In genomic region chr12:16129243-16129642, GRCm38 (mm10) we compare ENCODE assay signal across 20 mouse cellular contexts.
DNase-seq lines count a peak whose midpoint lies in the region; TF ChIP-seq lines count a peak whose summit lies in the region.
"Had no signal": no experiment of that assay in that cellular context is flagged by ENCODE, and none has a peak within 500 bp of the region (broad histone marks: within the 10 kb centered on the region; RNA-seq: fewer than 3 reads in every experiment).

No protein-coding gene starts in this region.

- H3K36me3 ChIP-seq in MEL (ENCODE audit: control insufficient read depth in 1 of 2, insufficient read depth in 2 of 2, low read length in 2 of 2), result peaks cover 0 to 55% of the 10 kb centered on the region in 2 experiments; a peak in 2 of 4 replicates
- H3K36me3 ChIP-seq in forebrain, embryonic 10.5 days (replicated peaks), result no peaks in the 10 kb centered on the region
- H3K36me3 ChIP-seq: G1E had no signal

- no peak for TF ChIP-seq POLR2A in MEL (IDR thresholded peaks at IDR 0.05; ENCODE audit: control insufficient read depth in 1 of 2, insufficient read depth in 1 of 2, low read depth in 1 of 2, low read length in 2 of 2, poor library complexity in 1 of 2)

- 80% methylated on average over 3 of the region's 3 CpGs for WGBS in forebrain, embryonic 10.5 days

- peak; percentile 55 for DNase-seq in heart, adult 11 months
- DNase-seq in heart, adult 18-20 months, result no peak
- peak; percentile 64 for DNase-seq in MEL (ENCODE audit: low read depth, low spot score)
- DNase-seq in induced T-regulatory cell, adult 2 months (ENCODE audit: low read depth), result peak; percentile 35
- no peak for DNase-seq in gastrocnemius, postnatal 10 days
- no peak for DNase-seq in forebrain, embryonic 10.5 days (ENCODE audit: extremely low spot score, low spot score)
- DNase-seq: adrenal gland, adult 2 months; adrenal gland, adult 8-10 months; adrenal gland, postnatal 10 days; adrenal gland, postnatal 14 days; adrenal gland, postnatal 25 days; adrenal gland, postnatal 36 days; B cell, adult 2 months; cerebellum, adult 11 months; cerebellum, adult 11-12 months; cerebellum, adult 18-20 months; cerebellum, adult 2 months had no signal

- H3K27me3 ChIP-seq in MEL (ENCODE audit: control insufficient read depth in 1 of 2, insufficient read depth in 2 of 2, low read length in 2 of 2), result no peaks in the 10 kb centered on the region
- H3K27me3 ChIP-seq in forebrain, embryonic 10.5 days (ENCODE audit: poor library complexity, severe bottlenecking), result no peaks in the 10 kb centered on the region
- H3K27me3 ChIP-seq: CH12.LX, Patski had no signal

- peak overlapping the region; percentile 89 for H3K27ac ChIP-seq in MEL (ENCODE audit: control insufficient read depth, low read depth, low read length)
- H3K27ac ChIP-seq in forebrain, embryonic 10.5 days, result no peak overlapping the region

- peaks cover 31 to 39% of the 10 kb centered on the region in 2 experiments for H3K4me1 ChIP-seq in MEL (ENCODE audit: control insufficient read depth in 1 of 2, insufficient read depth in 2 of 2, low read length in 2 of 2)
- H3K4me1 ChIP-seq in forebrain, embryonic 10.5 days, result no peaks in the 10 kb centered on the region

- peak; percentile 32 to 75; a peak in 3 of 4 replicates for TF ChIP-seq EP300 in MEL (IDR thresholded peaks at IDR 0.05; ENCODE audit: low read depth in 1 of 2, low read length in 2 of 2)

- H3K4me3 ChIP-seq in MEL (ENCODE audit: control insufficient read depth in 1 of 2, insufficient read depth in 1 of 2, low read depth in 2 of 2, low read length in 2 of 2), result no peak overlapping the region; a peak in 1 of 4 replicates
- H3K4me3 ChIP-seq in forebrain, embryonic 10.5 days, result no peak overlapping the region

- H3K79me2 ChIP-seq in MEL (ENCODE audit: control insufficient read depth, insufficient read depth, low read length, poor library complexity), result no peaks in the 10 kb centered on the region; the same call in 1 of the 2 replicates

- H3K9ac ChIP-seq in MEL (ENCODE audit: control insufficient read depth, low read depth, low read length, poor library complexity, severe bottlenecking), result peak overlapping the region; percentile 2; the same call in 1 of the 2 replicates

- no peak for TF ChIP-seq RAD21 in MEL (IDR thresholded peaks at IDR 0.05; ENCODE audit: low read depth, low read length)

- no peaks in the 10 kb centered on the region for H3K9me3 ChIP-seq in MEL (replicated peaks; ENCODE audit: insufficient read depth, low read length)
- H3K9me3 ChIP-seq in forebrain, embryonic 10.5 days, result no peaks in the 10 kb centered on the region
- H3K9me3 ChIP-seq: G1E had no signal

- no peak for TF ChIP-seq CTCF in MEL (IDR thresholded peaks at IDR 0.05 in 2 of 3, conservative IDR thresholded peaks at IDR 0.05 in 1 of 3; ENCODE audit: control insufficient read depth in 1 of 3, insufficient read depth in 1 of 3, low read depth in 2 of 3, low read length in 3 of 3, poor library complexity in 1 of 3, severe bottlenecking in 1 of 3)

TF ChIP-seq in MEL, 35 proteins besides CTCF, POLR2A, EP300 and RAD21:
- peak; percentile 59 for TF ChIP-seq ETS1 (IDR thresholded peaks at IDR 0.05; ENCODE audit: low read depth, low read length)
- TF ChIP-seq CHD2 (IDR thresholded peaks at IDR 0.05; ENCODE audit: low read length), result no peak
- TF ChIP-seq GATA1 (IDR thresholded peaks at IDR 0.05; ENCODE audit: low read depth, low read length), result peak; percentile 50; the same call in 1 of the 2 replicates
- TF ChIP-seq MYB (IDR thresholded peaks at IDR 0.05; ENCODE audit: low read depth, low read length), result no peak; the same call in 1 of the 2 replicates
- TF ChIP-seq BHLHE40 (IDR thresholded peaks at IDR 0.05; ENCODE audit: borderline replicate concordance, low read depth, low read length), result no peak
- TF ChIP-seq RCOR1 (IDR thresholded peaks at IDR 0.05; ENCODE audit: low read depth, low read length), result no peak
- no peak for TF ChIP-seq ZC3H11A (IDR thresholded peaks at IDR 0.05; ENCODE audit: low read depth, low read length)
- TF ChIP-seq MXI1 (IDR thresholded peaks at IDR 0.05; ENCODE audit: low read depth, low read length), result no peak
- TF ChIP-seq NELFE (IDR thresholded peaks at IDR 0.05; ENCODE audit: low read depth, low read length), result no peak
- TF ChIP-seq E2F4 (IDR thresholded peaks at IDR 0.05; ENCODE audit: borderline replicate concordance, low read depth, low read length), result no peak

Comparison
In these comparisons a context has a peak if more than half of its experiments do, and no peak if none do; other contexts are left out.
1. DNase-seq: peak in heart, adult 11 months (single experiment), MEL (single experiment) and induced T-regulatory cell, adult 2 months (single experiment); none in heart, adult 18-20 months (0 of 2), gastrocnemius, postnatal 10 days (single experiment) and forebrain, embryonic 10.5 days (single experiment).